Mouse (Mus musculus) cerebellum, adult 2 months (tissue): ENCODE measurements around the gene Pex10.
A peak's percentile ranks its signal among the peaks of the same experiment; 100 is the strongest.

Experiments
- CTCF ChIP-seq: fragments of 200-500 bp; IDR thresholded peaks from 2 replicates; pipeline ENCODE4 v1.5.1; 2011; ENCODE audit warnings: low read depth, mild to moderate bottlenecking, control low read depth, low read length, moderate library complexity, borderline replicate concordance; ENCODE audit not compliant: insufficient read depth
- POLR2A ChIP-seq: fragments of 200-500 bp; IDR thresholded peaks from 2 replicates; pipeline ENCODE4 v1.6.1; 2011; ENCODE audit warnings: low read length, control low read depth, borderline replicate concordance; ENCODE audit not compliant: insufficient read depth

- TF ChIP-seq CTCF (0 out of 2 replicates have a peak, but pooled peaks have one; percentile 0), POLR2A (peak; percentile 97)
These were observed 47.4 kb upstream of the Pex10 start for GRCm38 (mm10) chr4:155019336-155019847.
